Mouse (Mus musculus): ENCODE data around the gene Zfp366.

Gene Zfp366

GRCm38 (mm10) chr13:99186138-99186853, 1.7 kb downstream of the Zfp366 start:
- ATAC-seq (ENCODE audit: low TSS enrichment) = no peak

- no peak for ATAC-seq (ENCODE audit: low TSS enrichment)
Measured at GRCm38 (mm10) chr13:99186859-99187258, 2.2 kb downstream of the Zfp366 start.

GRCm38 (mm10) chr13:99187456-99187855, 2.8 kb downstream of the Zfp366 start:
- ATAC-seq (ENCODE audit: low TSS enrichment) = no peak

- peak; percentile 69 for ATAC-seq (ENCODE audit: low TSS enrichment)
Measured at GRCm38 (mm10) chr13:99188625-99189024, 4.0 kb downstream of the Zfp366 start.

- no peak for ATAC-seq (ENCODE audit: low TSS enrichment)
Measured at GRCm38 (mm10) chr13:99189671-99190070, 5.0 kb downstream of the Zfp366 start.

- ATAC-seq (ENCODE audit: low TSS enrichment) = no peak
Measured at GRCm38 (mm10) chr13:99190466-99190865, 5.8 kb downstream of the Zfp366 start.

- ATAC-seq (ENCODE audit: low TSS enrichment) = no peak
Measured at GRCm38 (mm10) chr13:99191063-99191462, 6.4 kb downstream of the Zfp366 start.

- no peak for ATAC-seq (ENCODE audit: low TSS enrichment)
Measured at GRCm38 (mm10) chr13:99196314-99196713, 11.7 kb downstream of the Zfp366 start.

GRCm38 (mm10) chr13:99196865-99197264, 12.2 kb downstream of the Zfp366 start:
- ATAC-seq (ENCODE audit: low TSS enrichment) = no peak

- peak; percentile 78 for ATAC-seq (ENCODE audit: low TSS enrichment)
Measured at GRCm38 (mm10) chr13:99201647-99202574, 17.3 kb downstream of the Zfp366 start.

- no peak for ATAC-seq (ENCODE audit: low TSS enrichment)
Measured at GRCm38 (mm10) chr13:99207214-99207613, 22.6 kb downstream of the Zfp366 start.

GRCm38 (mm10) chr13:99209859-99210258, 25.2 kb downstream of the Zfp366 start:
- ATAC-seq (ENCODE audit: low TSS enrichment) = no peak

GRCm38 (mm10) chr13:99210837-99211236, 26.2 kb downstream of the Zfp366 start:
- no peak for ATAC-seq (ENCODE audit: low TSS enrichment)

GRCm38 (mm10) chr13:99212976-99213375, 28.4 kb downstream of the Zfp366 start:
- ATAC-seq (ENCODE audit: low TSS enrichment) = no peak

- ATAC-seq (ENCODE audit: low TSS enrichment) = no peak
Measured at GRCm38 (mm10) chr13:99216005-99216404, 31.4 kb downstream of the Zfp366 start.

GRCm38 (mm10) chr13:99217984-99218383, 33.4 kb downstream of the Zfp366 start:
- ATAC-seq (ENCODE audit: low TSS enrichment) = no peak

GRCm38 (mm10) chr13:99219586-99219985, 35.0 kb downstream of the Zfp366 start:
- ATAC-seq (ENCODE audit: low TSS enrichment) = no peak

- no peak for ATAC-seq (ENCODE audit: low TSS enrichment)
Measured at GRCm38 (mm10) chr13:99221996-99222395, 37.4 kb downstream of the Zfp366 start.

GRCm38 (mm10) chr13:99222476-99222875, 37.9 kb downstream of the Zfp366 start:
- no peak for ATAC-seq (ENCODE audit: low TSS enrichment)

- no peak for ATAC-seq (ENCODE audit: low TSS enrichment)
Measured at GRCm38 (mm10) chr13:99223321-99223884, 38.8 kb downstream of the Zfp366 start.

GRCm38 (mm10) chr13:99223917-99224316, 39.3 kb downstream of the Zfp366 start:
- ATAC-seq (ENCODE audit: low TSS enrichment) = no peak
